Mouse (Mus musculus): ENCODE results near the gene Acat1. TPM values are rescaled to one million over a fixed set of nuclear protein-coding genes. Genes with fewer than 3 reads are reported as not detected.

Gene Acat1
- polyA plus RNA-seq, 1 experiment from 2014 or later: 60.3 TPM

Other genes with a start within 250 kb of the Acat1 start
- 9.8 and 10.4 TPM in 2 replicates for gene Kdelc2, start 226.4 kb downstream of the Acat1 start, polyA plus RNA-seq (2016; fragmentation: Nextera tagmentation; extraction: Ambion mirVana)
- 0.39 and 0.40 TPM in 2 replicates for gene 4930550C14Rik, start 208.1 kb downstream of the Acat1 start, polyA plus RNA-seq (2016; fragmentation: Nextera tagmentation; extraction: Ambion mirVana)
- 18.2 and 18.8 TPM in 2 replicates for gene Atm, start 73.6 kb downstream of the Acat1 start, polyA plus RNA-seq (2016; fragmentation: Nextera tagmentation; extraction: Ambion mirVana)
- 18.1 and 18.9 TPM in 2 replicates for gene Npat, start 73.3 kb downstream of the Acat1 start, polyA plus RNA-seq (2016; fragmentation: Nextera tagmentation; extraction: Ambion mirVana)
- gene Cul5, start 59.6 kb upstream of the Acat1 start, polyA plus RNA-seq (2016; fragmentation: Nextera tagmentation; extraction: Ambion mirVana): 48.9 and 51.2 TPM in 2 replicates
- 3.9 and 4.9 TPM in 2 replicates for gene Rab39, start 95.8 kb upstream of the Acat1 start, polyA plus RNA-seq (2016; fragmentation: Nextera tagmentation; extraction: Ambion mirVana)
- 2.8 and 3.0 TPM in 2 replicates for gene Slc35f2, start 161.2 kb upstream of the Acat1 start, polyA plus RNA-seq (2016; fragmentation: Nextera tagmentation; extraction: Ambion mirVana)
- gene Sln, start 239.8 kb upstream of the Acat1 start, polyA plus RNA-seq (2016; fragmentation: Nextera tagmentation; extraction: Ambion mirVana): 0.24 TPM in 1 of 2 replicates, not detected in the other

All from midbrain, embryonic 12.5 days (tissue).